Mouse (Mus musculus): ENCODE data around the gene Zkscan14. TPM values are rescaled to one million over a fixed set of nuclear protein-coding genes. Genes with fewer than 3 reads are reported as not detected.
"Not testable (repeated sequence)": the region's sequence is repeated elsewhere in the genome, so short reads cannot be mapped to it uniquely, and the experiment has no call there.

Zkscan14 gene
- 5.9 and 7.3 TPM in 2 replicates for polyA plus RNA-seq (2014; fragmentation: Nextera tagmentation; extraction: Ambion mirVana)

DNA sequence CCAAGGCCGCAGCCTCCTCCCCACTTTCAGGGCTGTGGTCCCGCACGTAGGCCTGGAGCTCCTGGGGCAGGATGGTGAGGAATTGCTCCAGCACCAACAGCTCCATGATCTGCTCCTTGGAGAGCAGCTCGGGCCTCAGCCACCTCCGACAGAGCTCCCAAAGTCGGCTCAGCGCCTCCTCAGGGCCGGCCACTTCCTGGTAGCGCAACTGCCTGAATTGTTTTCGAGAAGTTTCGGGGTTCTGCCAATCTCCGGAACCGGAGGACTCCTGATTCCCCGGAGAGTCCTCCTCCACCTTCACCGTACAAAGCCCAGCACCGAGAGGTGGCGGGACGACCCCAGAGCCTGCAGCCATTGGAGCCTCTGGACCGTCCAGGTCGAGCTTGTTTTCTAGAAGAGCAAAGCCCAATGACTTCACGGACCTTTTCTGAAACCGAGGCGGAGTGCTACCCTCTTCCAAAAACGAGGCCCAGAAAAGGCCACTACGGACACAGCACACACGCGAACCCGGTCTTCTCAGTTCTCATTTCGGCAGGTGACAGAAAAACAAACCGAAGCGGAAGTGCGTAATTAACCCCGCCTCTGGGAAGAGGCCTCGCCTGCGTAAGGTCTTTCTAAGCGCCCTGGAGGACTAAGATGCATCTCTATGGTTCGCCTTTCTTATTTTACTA is at the start of gene Zkscan14:
Gene Zkscan14 (minus strand): TSS at position 548 of the 671 bp plus-strand sequence.
- WGBS = 1% methylated on average over 37 of the region's 37 CpGs
- ATAC-seq (replicated peaks; ENCODE audit: low FRiP score) = peak; percentile 32
- Histone ChIP-seq H3K36me3 (ENCODE audit: control insufficient read depth, insufficient read depth, low read length) (no peaks in the 10 kb centered on the region; the same call in 1 of the 2 replicates), H3K4me3 (ENCODE audit: low read depth, low read length) (peak within 1 kb of the TSS; percentile 92), H3K27me3 (replicated peaks; ENCODE audit: control insufficient read depth, insufficient read depth, low read length) (no peaks in the 10 kb centered on the region), H3K4me1 (replicated peaks; ENCODE audit: control insufficient read depth, insufficient read depth, low read length) (peaks cover 13% of the 10 kb centered on the region), H3K27ac (ENCODE audit: low read depth, low read length) (peak within 1 kb of the TSS; percentile 16), H3K4me2 (peak within 1 kb of the TSS; percentile 81), H3K9ac (ENCODE audit: low read depth, low read length) (peak within 1 kb of the TSS; percentile 85), H3K9me3 (ENCODE audit: control insufficient read depth, low read length) (no peaks in the 10 kb centered on the region)
- peak; percentile 70 for DNase-seq (ENCODE audit: low spot score)

DNA sequence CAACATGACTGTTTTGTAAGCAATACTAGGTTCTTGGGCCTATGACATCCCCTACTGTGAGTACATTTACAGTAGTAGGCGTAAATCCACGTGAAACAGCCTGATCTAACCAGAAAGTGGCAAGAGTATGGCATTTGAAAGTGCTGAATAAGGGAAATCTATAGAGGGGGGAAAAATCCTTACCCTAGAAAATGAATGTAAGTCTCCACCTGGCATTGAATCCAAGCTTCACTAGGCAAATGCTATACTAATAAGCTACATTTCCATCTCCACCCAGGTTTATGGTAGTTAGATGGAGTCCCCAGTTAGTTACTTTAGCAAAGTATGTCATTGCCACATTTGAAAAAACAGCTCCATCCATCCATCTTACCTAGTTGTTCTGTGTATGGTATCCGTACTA is 47.9 kb upstream of the Zkscan14 start:
- H3K36me3 ChIP-seq (ENCODE audit: control insufficient read depth, insufficient read depth, low read length) = peaks cover 18% of the 10 kb centered on the region
- H3K27ac ChIP-seq (ENCODE audit: low read depth, low read length) = no peak overlapping the region
- no peaks in the 10 kb centered on the region for H3K9me3 ChIP-seq (ENCODE audit: control insufficient read depth, low read length)
- H3K9ac ChIP-seq (ENCODE audit: low read depth, low read length) = no peak overlapping the region
- 90% methylated on average over 3 of the region's 3 CpGs for WGBS
- DNase-seq (ENCODE audit: low spot score) (no peak), ATAC-seq (replicated peaks; ENCODE audit: low FRiP score) (no peak)
- no peak overlapping the region for H3K4me3 ChIP-seq (ENCODE audit: low read depth, low read length)
- H3K4me2 ChIP-seq = no peak overlapping the region
- no peaks in the 10 kb centered on the region for H3K27me3 ChIP-seq (replicated peaks; ENCODE audit: control insufficient read depth, insufficient read depth, low read length)
- H3K4me1 ChIP-seq (replicated peaks; ENCODE audit: control insufficient read depth, insufficient read depth, low read length) = no peaks in the 10 kb centered on the region

DNA sequence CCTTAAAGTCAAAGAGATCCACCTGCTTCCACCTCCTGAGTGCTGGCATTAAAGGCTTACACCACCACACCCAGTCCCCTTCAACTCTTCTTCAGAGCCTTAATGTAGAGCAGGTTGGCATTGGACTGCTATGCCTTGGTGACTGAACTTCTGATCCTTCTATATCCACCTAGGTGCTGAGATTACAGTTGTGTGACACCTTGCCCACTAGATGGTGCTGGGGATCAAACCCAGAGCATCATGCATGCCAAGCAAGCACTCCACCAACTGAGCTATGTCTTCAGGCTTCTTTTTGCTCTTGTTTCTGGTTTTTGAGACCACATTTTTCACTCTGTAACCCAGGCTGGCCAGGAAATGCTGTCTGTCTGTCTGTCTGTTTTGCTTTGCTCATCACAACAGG is 33.0 kb upstream of the Zkscan14 start:
- DNase-seq (ENCODE audit: low spot score) = no peak
- Histone ChIP-seq H3K36me3 (ENCODE audit: control insufficient read depth, insufficient read depth, low read length) (peaks cover 17% of the 10 kb centered on the region), H3K27ac (ENCODE audit: low read depth, low read length) (no peak overlapping the region), H3K4me2 (no peak overlapping the region), H3K27me3 (replicated peaks; ENCODE audit: control insufficient read depth, insufficient read depth, low read length) (no peaks in the 10 kb centered on the region), H3K4me3 (ENCODE audit: low read depth, low read length) (no peak overlapping the region), H3K9ac (ENCODE audit: low read depth, low read length) (no peak overlapping the region), H3K9me3 (ENCODE audit: control insufficient read depth, low read length) (no peaks in the 10 kb centered on the region), H3K4me1 (replicated peaks; ENCODE audit: control insufficient read depth, insufficient read depth, low read length) (0 out of 2 replicates have a peak, but pooled peaks cover 5% of the 10 kb centered on the region)
- ATAC-seq (replicated peaks; ENCODE audit: low FRiP score) = no peak

DNA sequence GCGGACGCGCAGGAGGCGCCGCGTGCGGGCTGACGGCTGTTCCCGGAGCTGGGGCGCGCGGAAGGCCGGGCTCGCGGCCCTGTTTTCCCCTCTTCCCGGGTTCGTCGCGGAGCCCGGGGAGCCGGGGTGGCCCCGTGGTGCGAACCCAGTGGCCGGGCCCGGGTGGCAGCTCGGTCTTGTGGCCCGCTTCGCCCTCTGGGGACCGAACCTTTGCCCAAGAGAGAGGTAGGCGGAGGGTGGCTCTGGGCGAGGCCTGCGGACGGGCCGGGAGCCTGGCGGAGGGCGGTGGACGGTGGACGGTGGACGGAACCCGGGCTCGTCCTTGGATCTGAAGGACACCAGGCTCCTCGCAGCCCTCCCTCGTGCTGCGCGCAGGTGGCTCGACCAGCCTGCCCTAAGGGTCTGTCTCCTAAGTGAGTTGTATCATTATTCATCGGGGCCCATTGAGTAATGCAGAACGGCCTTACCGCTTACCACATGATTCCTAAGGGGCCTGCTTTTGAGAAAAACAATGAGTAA is 30.3 kb upstream of the Zkscan14 start:
- Histone ChIP-seq H3K9ac (ENCODE audit: low read depth, low read length) (peak overlapping the region; percentile 96), H3K27me3 (replicated peaks; ENCODE audit: control insufficient read depth, insufficient read depth, low read length) (no peaks in the 10 kb centered on the region), H3K4me3 (ENCODE audit: low read depth, low read length) (peak overlapping the region; percentile 95), H3K4me2 (peak overlapping the region; percentile 79), H3K9me3 (ENCODE audit: control insufficient read depth, low read length) (no peaks in the 10 kb centered on the region), H3K27ac (ENCODE audit: low read depth, low read length) (peak overlapping the region; percentile 79), H3K36me3 (ENCODE audit: control insufficient read depth, insufficient read depth, low read length) (peaks cover 10% of the 10 kb centered on the region), H3K4me1 (replicated peaks; ENCODE audit: control insufficient read depth, insufficient read depth, low read length) (0 out of 2 replicates have a peak, but pooled peaks cover 5% of the 10 kb centered on the region)
- ATAC-seq (replicated peaks; ENCODE audit: low FRiP score) = peak; percentile 56
- under 1% methylated on average over 49 of the region's 49 CpGs for WGBS
- DNase-seq (ENCODE audit: low spot score) = no peak

DNA sequence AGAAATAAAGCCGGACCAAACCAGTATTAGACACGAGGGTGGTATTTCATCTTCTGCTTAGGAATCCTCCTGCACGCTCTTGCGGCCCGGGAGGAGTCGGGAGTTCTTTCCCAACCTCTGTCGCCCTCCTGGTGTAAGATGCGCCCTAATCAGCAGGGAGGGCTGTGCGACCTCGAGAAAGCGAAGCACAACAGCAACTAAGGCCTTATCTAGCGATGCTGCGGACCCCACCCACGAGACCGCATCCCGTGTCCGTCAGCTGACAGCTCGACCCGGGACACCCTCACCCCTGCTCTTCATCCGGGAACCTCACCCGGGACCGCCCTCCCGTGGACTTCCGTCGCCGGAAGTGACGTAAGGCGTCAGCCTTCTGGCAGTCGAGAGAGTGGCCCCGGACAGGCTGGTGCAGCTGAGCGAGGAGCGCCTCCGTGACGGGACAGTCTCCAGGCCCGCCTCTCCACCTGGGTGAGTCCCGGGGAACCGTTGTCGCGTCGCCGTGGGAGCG is 29.8 kb upstream of the Zkscan14 start, which contains the start of gene Zfp655:
Gene Zfp655 (plus strand): TSS at position 349 of the 505 bp plus-strand sequence.
- peaks cover 10% of the 10 kb centered on the region for H3K36me3 ChIP-seq (ENCODE audit: control insufficient read depth, insufficient read depth, low read length)
- WGBS = under 1% methylated on average over 41 of the region's 42 CpGs
- ATAC-seq (replicated peaks; ENCODE audit: low FRiP score) (peak; percentile 98), DNase-seq (ENCODE audit: low spot score) (peak; percentile 96)
- no peaks in the 10 kb centered on the region for H3K9me3 ChIP-seq (ENCODE audit: control insufficient read depth, low read length)
- H3K4me2 ChIP-seq = peak within 1 kb of the TSS; percentile 79
- 0 out of 2 replicates have a peak, but pooled peaks cover 5% of the 10 kb centered on the region for H3K4me1 ChIP-seq (replicated peaks; ENCODE audit: control insufficient read depth, insufficient read depth, low read length)
- peak within 1 kb of the TSS; percentile 79 for H3K27ac ChIP-seq (ENCODE audit: low read depth, low read length)
- H3K4me3 ChIP-seq (ENCODE audit: low read depth, low read length) = peak within 1 kb of the TSS; percentile 95
- peak within 1 kb of the TSS; percentile 96 for H3K9ac ChIP-seq (ENCODE audit: low read depth, low read length)
- H3K27me3 ChIP-seq (replicated peaks; ENCODE audit: control insufficient read depth, insufficient read depth, low read length) = no peaks in the 10 kb centered on the region

DNA sequence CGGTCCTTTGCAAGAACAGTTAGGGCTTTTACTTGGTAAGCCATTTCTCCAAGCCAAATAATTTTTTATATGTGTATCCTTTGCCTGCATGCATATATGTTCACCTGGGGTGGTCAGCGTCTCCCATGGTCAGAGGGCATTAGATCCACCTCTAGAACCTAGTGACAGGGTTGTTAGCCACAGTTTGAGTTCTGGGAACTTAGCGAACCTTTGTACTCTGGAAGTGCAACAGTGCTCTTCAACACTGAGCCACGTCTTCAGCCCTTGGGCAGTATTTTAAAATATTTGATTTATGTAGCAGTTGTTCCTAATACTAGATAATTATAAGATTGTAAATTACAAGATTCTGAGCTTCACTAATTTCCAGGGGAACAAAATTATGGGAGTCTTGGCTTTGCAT is 29.0 kb upstream of the Zkscan14 start:
- H3K9me3 ChIP-seq (ENCODE audit: control insufficient read depth, low read length) = no peaks in the 10 kb centered on the region
- H3K36me3 ChIP-seq (ENCODE audit: control insufficient read depth, insufficient read depth, low read length) = peaks cover 7% of the 10 kb centered on the region
- H3K4me1 ChIP-seq (replicated peaks; ENCODE audit: control insufficient read depth, insufficient read depth, low read length) = 0 out of 2 replicates have a peak, but pooled peaks cover 5% of the 10 kb centered on the region
- H3K9ac ChIP-seq (ENCODE audit: low read depth, low read length) = no peak overlapping the region
- WGBS = 86% methylated on average over 4 of the region's 4 CpGs
- no peaks in the 10 kb centered on the region for H3K27me3 ChIP-seq (replicated peaks; ENCODE audit: control insufficient read depth, insufficient read depth, low read length)
- ATAC-seq (replicated peaks; ENCODE audit: low FRiP score) (no peak), DNase-seq (ENCODE audit: low spot score) (no peak)
- H3K4me2 ChIP-seq = peak overlapping the region; percentile 79
- no peak overlapping the region; the same call in 1 of the 2 replicates for H3K4me3 ChIP-seq (ENCODE audit: low read depth, low read length)
- no peak overlapping the region for H3K27ac ChIP-seq (ENCODE audit: low read depth, low read length)

DNA sequence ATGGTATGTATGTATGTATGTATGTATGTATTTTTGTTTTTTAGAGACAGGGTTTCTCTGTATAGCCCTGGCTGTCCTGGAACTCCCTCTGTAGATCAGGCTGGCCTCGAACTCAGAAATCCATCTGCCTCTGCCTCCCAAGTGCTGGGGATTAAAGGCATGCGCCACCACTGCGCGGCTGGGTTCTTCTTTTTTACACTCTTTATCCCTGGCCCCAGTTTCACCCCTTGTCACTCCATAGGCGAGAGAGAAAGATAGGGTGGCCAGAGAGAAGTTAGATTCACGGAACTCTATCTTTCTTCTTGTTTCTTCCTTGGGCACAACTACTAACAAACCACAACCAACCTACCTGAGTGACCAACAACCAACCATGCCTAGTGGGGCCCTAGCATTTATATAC is 27.6 kb upstream of the Zkscan14 start:
- not testable (repeated sequence) for ATAC-seq (replicated peaks; ENCODE audit: low FRiP score); DNase-seq (ENCODE audit: low spot score); H3K4me3 ChIP-seq (ENCODE audit: low read depth, low read length); H3K27ac ChIP-seq (ENCODE audit: low read depth, low read length); H3K27me3 ChIP-seq (replicated peaks; ENCODE audit: control insufficient read depth, insufficient read depth, low read length); H3K4me2 ChIP-seq; H3K9ac ChIP-seq (ENCODE audit: low read depth, low read length); H3K36me3 ChIP-seq (ENCODE audit: control insufficient read depth, insufficient read depth, low read length); H3K4me1 ChIP-seq (replicated peaks; ENCODE audit: control insufficient read depth, insufficient read depth, low read length); H3K9me3 ChIP-seq (ENCODE audit: control insufficient read depth, low read length)
- 76% methylated on average over 6 of the region's 6 CpGs for WGBS

DNA sequence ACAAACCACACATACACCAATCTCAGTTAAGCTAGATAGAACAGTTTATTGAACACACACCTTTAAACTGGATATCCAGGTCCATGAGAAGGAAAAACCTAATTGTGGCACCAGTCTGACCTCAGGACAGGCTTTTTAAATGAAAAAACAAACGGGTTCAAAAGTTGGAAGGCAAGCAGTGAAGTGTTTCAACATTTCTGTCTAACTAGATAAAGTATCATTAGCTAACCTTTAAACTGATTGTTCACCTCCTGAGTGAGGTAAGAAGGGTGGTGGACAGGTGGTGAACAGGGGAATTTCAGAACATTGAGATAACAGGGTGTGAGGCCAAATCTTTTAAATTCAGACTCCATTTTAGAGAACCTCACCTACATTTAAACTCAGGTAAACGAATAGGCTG is 24.8 kb upstream of the Zkscan14 start:
- H3K4me1 ChIP-seq (replicated peaks; ENCODE audit: control insufficient read depth, insufficient read depth, low read length) = no peaks in the 10 kb centered on the region
- ATAC-seq (replicated peaks; ENCODE audit: low FRiP score) (no peak), DNase-seq (ENCODE audit: low spot score) (no peak)
- no peaks in the 10 kb centered on the region for H3K9me3 ChIP-seq (ENCODE audit: control insufficient read depth, low read length)
- 56% methylated on average over 2 of the region's 2 CpGs for WGBS
- no peak overlapping the region for H3K9ac ChIP-seq (ENCODE audit: low read depth, low read length)
- H3K27me3 ChIP-seq (replicated peaks; ENCODE audit: control insufficient read depth, insufficient read depth, low read length) = no peaks in the 10 kb centered on the region
- H3K36me3 ChIP-seq (ENCODE audit: control insufficient read depth, insufficient read depth, low read length) = 0 out of 2 replicates have a peak, but pooled peaks cover 5% of the 10 kb centered on the region
- no peak overlapping the region for H3K27ac ChIP-seq (ENCODE audit: low read depth, low read length)
- no peak overlapping the region for H3K4me2 ChIP-seq
- H3K4me3 ChIP-seq (ENCODE audit: low read depth, low read length) = no peak overlapping the region

All from liver, embryonic 11.5 days (tissue).